ENCODE assay signal across 17 mouse cellular contexts in the genomic region with DNA sequence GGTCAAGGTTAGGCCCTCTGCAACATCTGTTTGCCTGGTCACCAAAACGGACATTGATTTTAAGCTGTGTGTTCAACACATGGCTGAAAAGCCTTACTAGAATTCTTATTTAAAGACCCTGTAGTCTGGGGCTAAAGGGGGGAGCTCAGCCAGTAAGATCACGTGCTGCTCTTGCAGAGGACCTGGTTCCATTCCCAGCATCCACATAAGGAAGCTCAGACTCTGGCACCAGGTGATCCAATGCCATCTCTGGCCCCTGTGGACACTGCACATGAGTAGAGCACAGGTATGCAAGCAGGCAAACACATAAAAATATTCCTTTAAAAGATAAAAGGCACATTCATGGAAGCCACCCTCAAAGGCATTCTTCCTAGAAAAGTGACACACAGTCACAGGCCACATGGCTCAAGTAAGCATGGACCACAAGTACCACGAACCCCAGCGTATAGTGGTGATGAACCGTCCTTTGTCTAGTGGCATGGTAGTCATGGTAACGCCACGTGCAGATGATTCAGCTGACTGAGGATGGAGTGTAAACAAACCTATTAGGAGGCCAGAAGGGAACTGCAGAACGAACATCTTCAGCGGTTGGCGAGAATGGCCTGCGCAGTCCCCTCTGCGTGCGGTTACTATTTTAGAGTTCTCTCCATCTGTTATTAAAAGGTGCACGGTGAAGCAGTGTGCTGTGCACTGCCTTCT.
DNase-seq lines count a peak whose midpoint lies in the region; ATAC-seq and TF ChIP-seq lines count a peak whose summit lies in the region.
"Had no signal": no experiment of that assay in that cellular context is flagged by ENCODE, and none has a peak within 500 bp of the region (broad histone marks: within the 10 kb centered on the region; RNA-seq: fewer than 3 reads in every experiment).

No protein-coding gene starts in this region.

- H3K4me3 ChIP-seq in hindbrain, embryonic 13.5 days, result no peak overlapping the region
- no peak overlapping the region for H3K4me3 ChIP-seq in midbrain, embryonic 14.5 days (replicated peaks; ENCODE audit: low read depth, low read length)
- no peak overlapping the region for H3K4me3 ChIP-seq in intestine, embryonic 16.5 days (ENCODE audit: low read length)
- H3K4me3 ChIP-seq in intestine, embryonic 15.5 days (replicated peaks), result no peak overlapping the region
- H3K4me3 ChIP-seq in thymus, adult 2 months (ENCODE audit: control insufficient read depth, insufficient read depth, low read length), result no peak overlapping the region
- H3K4me3 ChIP-seq: embryonic facial prominence, embryonic 15.5 days; heart, embryonic 13.5 days; lung, embryonic 15.5 days had no signal

- peak overlapping the region; percentile 64; the same call in 1 of the 2 replicates for H3K27ac ChIP-seq in hindbrain, embryonic 13.5 days
- H3K27ac ChIP-seq in midbrain, embryonic 14.5 days (replicated peaks; ENCODE audit: low read depth, low read length), result peak overlapping the region; percentile 55
- no peak overlapping the region for H3K27ac ChIP-seq in intestine, embryonic 16.5 days (ENCODE audit: low read length)
- no peak overlapping the region for H3K27ac ChIP-seq in intestine, embryonic 15.5 days
- no peak overlapping the region for H3K27ac ChIP-seq in thymus, adult 2 months (ENCODE audit: control insufficient read depth, insufficient read depth, low read length)
- H3K27ac ChIP-seq: embryonic facial prominence, embryonic 15.5 days; heart, embryonic 13.5 days; lung, embryonic 15.5 days; stomach, postnatal 0 days had no signal

- TF ChIP-seq POLR2A in thymus, adult 2 months (IDR thresholded peaks at IDR 0.05; ENCODE audit: control insufficient read depth, extremely low read depth, insufficient read depth, low read length, poor library complexity), result no peak

- H3K27me3 ChIP-seq in hindbrain, embryonic 13.5 days, result no peaks in the 10 kb centered on the region
- H3K27me3 ChIP-seq in midbrain, embryonic 14.5 days (ENCODE audit: control insufficient read depth, insufficient read depth, low read length), result no peaks in the 10 kb centered on the region
- H3K27me3 ChIP-seq in intestine, embryonic 16.5 days (replicated peaks; ENCODE audit: control insufficient read depth, insufficient read depth, low read length), result no peaks in the 10 kb centered on the region
- H3K27me3 ChIP-seq in intestine, embryonic 15.5 days (replicated peaks), result no peaks in the 10 kb centered on the region
- H3K27me3 ChIP-seq in thymus, adult 2 months (ENCODE audit: control insufficient read depth, insufficient read depth, low read length), result no peaks in the 10 kb centered on the region
- H3K27me3 ChIP-seq: CH12.LX; embryonic facial prominence, embryonic 15.5 days; heart, embryonic 13.5 days; lung, embryonic 15.5 days had no signal

- no peak overlapping the region for H3K4me2 ChIP-seq in hindbrain, embryonic 13.5 days
- H3K4me2 ChIP-seq in midbrain, embryonic 14.5 days (ENCODE audit: low read length), result no peak overlapping the region
- no peak overlapping the region for H3K4me2 ChIP-seq in intestine, embryonic 16.5 days (ENCODE audit: low read depth, low read length)
- no peak overlapping the region for H3K4me2 ChIP-seq in intestine, embryonic 15.5 days (replicated peaks)
- H3K4me2 ChIP-seq: embryonic facial prominence, embryonic 15.5 days; heart, embryonic 13.5 days; liver, embryonic 11.5 days; lung, embryonic 15.5 days had no signal

- ATAC-seq in hindbrain, embryonic 13.5 days (ENCODE audit: low FRiP score), result peak; percentile 70
- ATAC-seq in midbrain, embryonic 14.5 days (ENCODE audit: low FRiP score, low TSS enrichment), result peak; percentile 50; the same call in 1 of the 2 replicates
- ATAC-seq in intestine, embryonic 16.5 days, result no peak
- no peak for ATAC-seq in intestine, embryonic 15.5 days

- H3K9me3 ChIP-seq in hindbrain, embryonic 13.5 days, result no peaks in the 10 kb centered on the region
- H3K9me3 ChIP-seq in midbrain, embryonic 14.5 days (ENCODE audit: control insufficient read depth, low read length), result no peaks in the 10 kb centered on the region
- no peaks in the 10 kb centered on the region for H3K9me3 ChIP-seq in intestine, embryonic 16.5 days (ENCODE audit: control insufficient read depth, low read length)
- no peaks in the 10 kb centered on the region for H3K9me3 ChIP-seq in intestine, embryonic 15.5 days
- H3K9me3 ChIP-seq: embryonic facial prominence, embryonic 15.5 days; heart, embryonic 13.5 days; lung, embryonic 15.5 days had no signal

- no peak for TF ChIP-seq CTCF in thymus, adult 2 months (IDR thresholded peaks at IDR 0.05; ENCODE audit: borderline replicate concordance, control insufficient read depth, extremely low read depth, insufficient read depth, low read length, poor library complexity)

- DNase-seq in A20 (ENCODE audit: low read depth, low spot score), result peak; percentile 42
- DNase-seq in brain, adult 2 months (ENCODE audit: low read depth, low spot score), result peak; percentile 57
- DNase-seq in midbrain, embryonic 14.5 days, result peak; percentile 77
- DNase-seq in thymus, adult 2 months, result no peak
- DNase-seq in heart, adult 18-20 months, result no peak
- DNase-seq: adrenal gland, postnatal 14 days; gastrocnemius, postnatal 36 days; layer of hippocampus, postnatal 36 days had no signal

- H3K36me3 ChIP-seq in hindbrain, embryonic 13.5 days, result no peaks in the 10 kb centered on the region
- no peaks in the 10 kb centered on the region for H3K36me3 ChIP-seq in midbrain, embryonic 14.5 days (ENCODE audit: control insufficient read depth, insufficient read depth, low read length)
- H3K36me3 ChIP-seq in intestine, embryonic 16.5 days (ENCODE audit: control insufficient read depth, insufficient read depth, low read length), result no peaks in the 10 kb centered on the region
- no peaks in the 10 kb centered on the region for H3K36me3 ChIP-seq in intestine, embryonic 15.5 days
- H3K36me3 ChIP-seq in thymus, adult 2 months (ENCODE audit: control insufficient read depth, insufficient read depth, low read length), result no peaks in the 10 kb centered on the region
- H3K36me3 ChIP-seq: embryonic facial prominence, embryonic 15.5 days; heart, embryonic 13.5 days; lung, embryonic 15.5 days had no signal

- peaks cover 27% of the 10 kb centered on the region for H3K4me1 ChIP-seq in hindbrain, embryonic 13.5 days (replicated peaks)
- H3K4me1 ChIP-seq in midbrain, embryonic 14.5 days (ENCODE audit: control insufficient read depth, insufficient read depth, low read length), result 0 out of 2 replicates have a peak, but pooled peaks cover 3% of the 10 kb centered on the region
- H3K4me1 ChIP-seq in intestine, embryonic 16.5 days (ENCODE audit: control insufficient read depth, insufficient read depth, low read length), result no peaks in the 10 kb centered on the region
- H3K4me1 ChIP-seq in intestine, embryonic 15.5 days (replicated peaks), result no peaks in the 10 kb centered on the region
- H3K4me1 ChIP-seq in thymus, adult 2 months (replicated peaks; ENCODE audit: control insufficient read depth, insufficient read depth, low read length), result no peaks in the 10 kb centered on the region
- H3K4me1 ChIP-seq: embryonic facial prominence, embryonic 15.5 days; lung, embryonic 15.5 days had no signal

- no peak overlapping the region for H3K9ac ChIP-seq in hindbrain, embryonic 13.5 days
- H3K9ac ChIP-seq in midbrain, embryonic 14.5 days (replicated peaks; ENCODE audit: low read length), result no peak overlapping the region
- H3K9ac ChIP-seq in intestine, embryonic 16.5 days (ENCODE audit: low read depth, low read length), result no peak overlapping the region
- H3K9ac ChIP-seq in intestine, embryonic 15.5 days, result no peak overlapping the region
- H3K9ac ChIP-seq: embryonic facial prominence, embryonic 15.5 days; heart, embryonic 13.5 days; lung, embryonic 15.5 days had no signal

- whole genome bisulfite sequencing in hindbrain, embryonic 13.5 days, result 57% methylated on average over 14 of the region's 14 CpGs
- WGBS in midbrain, embryonic 14.5 days, result 64% methylated on average over 14 of the region's 14 CpGs
- 61% methylated on average over 14 of the region's 14 CpGs for WGBS in intestine, embryonic 16.5 days
- WGBS in intestine, embryonic 15.5 days, result 66% methylated on average over 14 of the region's 14 CpGs
- 85% methylated on average over 14 of the region's 14 CpGs for WGBS in thymus, adult 2 months

Comparison
In these comparisons a context has a peak if more than half of its experiments do, and no peak if none do; other contexts are left out.
1. DNase-seq: peak in A20 (single experiment), brain, adult 2 months (single experiment) and midbrain, embryonic 14.5 days (single experiment); none in thymus, adult 2 months (single experiment) and heart, adult 18-20 months (0 of 2).
2. ATAC-seq: peak in hindbrain, embryonic 13.5 days (single experiment) and midbrain, embryonic 14.5 days (single experiment); none in intestine, embryonic 16.5 days (single experiment) and intestine, embryonic 15.5 days (single experiment).
3. H3K27ac ChIP-seq: peak in hindbrain, embryonic 13.5 days (single experiment) and midbrain, embryonic 14.5 days (single experiment); none in intestine, embryonic 16.5 days (single experiment), intestine, embryonic 15.5 days (single experiment) and thymus, adult 2 months (single experiment).